Mouse (Mus musculus) liver, adult 2 months (tissue): ENCODE measurements at regions not wholly inside any gene's neighbourhood (a gene's known extent, or its start where the extent isn't known, plus 50 kb on each side); places are given as distances from the start of the nearest gene placed in this dataset.
"Not testable (repeated sequence)": the region's sequence is repeated elsewhere in the genome, so short reads cannot be mapped to it uniquely, and the experiment has no call there.

Source experiments
- DNase-seq: peaks from one replicate; pipeline ENCODE4 v3.0.0-alpha.2; 2011; ENCODE audit warnings: low read depth, low spot score; ENCODE audit errors: extremely low read depth
- H3K27ac ChIP-seq: fragments of 200-500 bp; replicated peaks from 2 replicates; pipeline ENCODE4 v1.5.1; 2012; ENCODE audit warnings: low read depth, mild to moderate bottlenecking, control low read depth, inconsistent platforms, low read length; ENCODE audit not compliant: insufficient read depth
- H3K27me3 ChIP-seq: fragments of 200-500 bp; 2 replicates; pipeline ENCODE4 v1.6.1; 2012; ENCODE audit warnings: mild to moderate bottlenecking, moderate library complexity, low read length, inconsistent platforms; ENCODE audit not compliant: control insufficient read depth, insufficient read depth
- H3K36me3 ChIP-seq: fragments of 200-500 bp; 2 replicates; pipeline ENCODE4 v1.6.1; 2012; ENCODE audit warnings: low read length, inconsistent platforms; ENCODE audit not compliant: control insufficient read depth, insufficient read depth
- H3K4me1 ChIP-seq: fragments of 200-500 bp; 2 replicates; pipeline ENCODE4 v1.6.1; 2011; ENCODE audit warnings: low read length; ENCODE audit not compliant: control insufficient read depth, insufficient read depth
- H3K4me3 ChIP-seq: fragments of 200-500 bp; 2 replicates; pipeline ENCODE4 v1.5.1; 2011; ENCODE audit warnings: low read depth, mild to moderate bottlenecking, control low read depth, low read length, moderate library complexity; ENCODE audit not compliant: insufficient read depth
- H3K79me2 ChIP-seq: fragments of 200-500 bp; 2 replicates; pipeline ENCODE4 v1.6.1; 2012; ENCODE audit warnings: inconsistent platforms, mild to moderate bottlenecking, low read length, moderate library complexity; ENCODE audit not compliant: control insufficient read depth, insufficient read depth
- H3K9ac ChIP-seq: fragments of 200-500 bp; 2 replicates; pipeline ENCODE4 v1.6.1; 2012; ENCODE audit warnings: low read depth, mild to moderate bottlenecking, control low read depth, inconsistent platforms, low read length
- CTCF ChIP-seq: fragments of 200-500 bp; IDR thresholded peaks from 2 replicates; pipeline ENCODE4 v1.5.1; 2011; ENCODE audit warnings: low read depth, low read length, control low read depth
- POLR2A ChIP-seq: fragments of 200-500 bp; IDR thresholded peaks from 2 replicates; pipeline ENCODE4 v1.6.1; 2011; ENCODE audit warnings: low read length, control low read depth; ENCODE audit not compliant: insufficient read depth; ENCODE audit errors: extremely low read depth
- WGBS: fragments of 180-500 bp; shearing (Covaris S2); methylation state at CpG from one replicate; pipeline ENCODE4 v1.1.7; 2018; 5-methylcytosine and 5-hydroxymethylcytosine counted together

- Histone ChIP-seq H3K4me1 (no peaks in the 10 kb centered on the region), H3K27ac (no peak overlapping the region), H3K9ac (no peak overlapping the region), H3K27me3 (no peaks in the 10 kb centered on the region), H3K4me3 (no peak overlapping the region), H3K79me2 (no peaks in the 10 kb centered on the region), H3K36me3 (no peaks in the 10 kb centered on the region)
- 85% methylated on average over 2 of the region's 2 CpGs for WGBS
- TF ChIP-seq POLR2A (no peak), CTCF (no peak)
- DNase-seq: no peak
Measured at GRCm38 (mm10) chr12:113322173-113322572, 136.4 kb downstream of the Tmem121 start.

GRCm38 (mm10) chr12:113327851-113328250 is 142.1 kb downstream of the Tmem121 start:
- no peak overlapping the region for H3K4me3 ChIP-seq
- no peak for TF ChIP-seq CTCF
- no peak for TF ChIP-seq POLR2A
- no peaks in the 10 kb centered on the region for H3K36me3 ChIP-seq
- no peaks in the 10 kb centered on the region for H3K4me1 ChIP-seq
- DNase-seq: no peak
- no peaks in the 10 kb centered on the region for H3K27me3 ChIP-seq
- WGBS: 85% methylated on average over 5 of the region's 5 CpGs
- no peak overlapping the region for H3K9ac ChIP-seq
- no peaks in the 10 kb centered on the region for H3K79me2 ChIP-seq
- H3K27ac ChIP-seq: no peak overlapping the region

GRCm38 (mm10) chr12:113330266-113330665 is 144.5 kb downstream of the Tmem121 start:
- Histone ChIP-seq H3K4me3 (no peak overlapping the region), H3K27me3 (no peaks in the 10 kb centered on the region), H3K27ac (no peak overlapping the region), H3K79me2 (no peaks in the 10 kb centered on the region), H3K36me3 (no peaks in the 10 kb centered on the region), H3K4me1 (no peaks in the 10 kb centered on the region), H3K9ac (no peak overlapping the region)
- 87% methylated on average over 6 of the region's 6 CpGs for WGBS
- no peak for TF ChIP-seq CTCF
- TF ChIP-seq POLR2A: no peak
- no peak for DNase-seq

GRCm38 (mm10) chr12:113332226-113332625 is 146.5 kb downstream of the Tmem121 start:
- Histone ChIP-seq H3K9ac (no peak overlapping the region), H3K27ac (no peak overlapping the region), H3K4me1 (no peaks in the 10 kb centered on the region), H3K79me2 (no peaks in the 10 kb centered on the region), H3K27me3 (no peaks in the 10 kb centered on the region), H3K36me3 (no peaks in the 10 kb centered on the region), H3K4me3 (no peak overlapping the region)
- no peak for DNase-seq
- no peak for TF ChIP-seq POLR2A
- TF ChIP-seq CTCF: no peak
- 75% methylated on average over 3 of the region's 3 CpGs for WGBS

- no peaks in the 10 kb centered on the region for H3K36me3 ChIP-seq
- TF ChIP-seq POLR2A (no peak), CTCF (no peak)
- no peak for DNase-seq
- no peak overlapping the region for H3K27ac ChIP-seq
- no peak overlapping the region for H3K9ac ChIP-seq
- no peak overlapping the region for H3K4me3 ChIP-seq
- no peaks in the 10 kb centered on the region for H3K27me3 ChIP-seq
- H3K79me2 ChIP-seq: no peaks in the 10 kb centered on the region
- H3K4me1 ChIP-seq: no peaks in the 10 kb centered on the region
Measured at GRCm38 (mm10) chr12:113333399-113333798, 147.7 kb downstream of the Tmem121 start.

GRCm38 (mm10) chr12:113333853-113334252 is 148.1 kb downstream of the Tmem121 start:
- not testable (repeated sequence) for H3K36me3 ChIP-seq, H3K9ac ChIP-seq, H3K4me3 ChIP-seq, DNase-seq, H3K27me3 ChIP-seq, H3K27ac ChIP-seq, H3K79me2 ChIP-seq, H3K4me1 ChIP-seq
- WGBS: 50% methylated on average over 3 of the region's 3 CpGs
